Mouse (Mus musculus): ENCODE results near the gene Sobp. TPM values are rescaled to one million over a fixed set of nuclear protein-coding genes. Genes with fewer than 3 reads are reported as not detected.

Gene Sobp
- 0.31 and 0.42 TPM in 2 replicates for total RNA-seq (2012; rRNA removed)

GRCm38 (mm10) chr10:43174326-43175155, at the start of gene Sobp, which contains the start of gene 9030612E09Rik:
Gene Sobp (minus strand): TSS chr10:43174530.
Gene 9030612E09Rik (plus strand): TSS chr10:43174704.
- TF ChIP-seq ZNF384 (IDR thresholded peaks at IDR 0.05; ENCODE audit: low read depth, low read length) (no peak), MAFK (IDR thresholded peaks at IDR 0.05; ENCODE audit: insufficient read depth, low read depth, low read length) (no peak), HCFC1 (IDR thresholded peaks at IDR 0.05; ENCODE audit: borderline replicate concordance, insufficient read depth, low read length) (no peak), ZC3H11A (IDR thresholded peaks at IDR 0.05; ENCODE audit: borderline replicate concordance, low read depth, low read length) (no peak), CHD2 (IDR thresholded peaks at IDR 0.05; ENCODE audit: low read depth, low read length) (no peak)
- Histone ChIP-seq H3K4me1 (ENCODE audit: control insufficient read depth in 2 of 2, insufficient read depth in 2 of 2, low read length in 2 of 2, poor library complexity in 1 of 2) (0 out of 4 replicates have a peak, but pooled peaks cover 0 to 6% of the 10 kb centered on the region in 2 experiments), H3K27ac (ENCODE audit: insufficient read depth, low read depth, low read length, poor library complexity, severe bottlenecking) (no peak within 1 kb of the TSS), H3K4me3 (ENCODE audit: insufficient read depth in 1 of 2, low read depth in 1 of 2, low read length in 2 of 2, poor library complexity in 1 of 2, severe bottlenecking in 1 of 2) (peak within 1 kb of the TSS; percentile 83 to 85), H3K36me3 (ENCODE audit: control insufficient read depth, insufficient read depth, low read length, poor library complexity, severe bottlenecking) (no peaks in the 10 kb centered on the region), H3K9ac (ENCODE audit: insufficient read depth, low read depth, low read length, poor library complexity, severe bottlenecking) (peak within 1 kb of the TSS; percentile 75), H3K9me3 (ENCODE audit: control insufficient read depth, insufficient read depth, low read depth, low read length) (no peaks in the 10 kb centered on the region)
- DNase-seq (ENCODE audit: low read depth, low spot score), result no peak
- in situ Hi-C loops (cut with MboI; ENCODE audit: low sequenced_read_pairs in 2 of 2, unreplicated experiment in 2 of 2), result no loop called here

- Histone ChIP-seq H3K9me3 (ENCODE audit: control insufficient read depth, insufficient read depth, low read depth, low read length) (no peaks in the 10 kb centered on the region), H3K27ac (ENCODE audit: insufficient read depth, low read depth, low read length, poor library complexity, severe bottlenecking) (no peak overlapping the region), H3K36me3 (ENCODE audit: control insufficient read depth, insufficient read depth, low read length, poor library complexity, severe bottlenecking) (no peaks in the 10 kb centered on the region), H3K4me3 (ENCODE audit: insufficient read depth in 1 of 2, low read depth in 1 of 2, low read length in 2 of 2, poor library complexity in 1 of 2, severe bottlenecking in 1 of 2) (no peak overlapping the region), H3K9ac (ENCODE audit: insufficient read depth, low read depth, low read length, poor library complexity, severe bottlenecking) (no peak overlapping the region), H3K4me1 (ENCODE audit: control insufficient read depth in 2 of 2, insufficient read depth in 2 of 2, low read length in 2 of 2, poor library complexity in 1 of 2) (peaks cover 0 to 4% of the 10 kb centered on the region in 2 experiments; a peak in 1 of 4 replicates)
- in situ Hi-C loops (cut with MboI; ENCODE audit: low sequenced_read_pairs in 2 of 2, unreplicated experiment in 2 of 2), result no loop called here
- DNase-seq (ENCODE audit: low read depth, low spot score), result no peak
- TF ChIP-seq HCFC1 (IDR thresholded peaks at IDR 0.05; ENCODE audit: borderline replicate concordance, insufficient read depth, low read length) (no peak), ZNF384 (IDR thresholded peaks at IDR 0.05; ENCODE audit: low read depth, low read length) (no peak), MAFK (IDR thresholded peaks at IDR 0.05; ENCODE audit: insufficient read depth, low read depth, low read length) (no peak), ZC3H11A (IDR thresholded peaks at IDR 0.05; ENCODE audit: borderline replicate concordance, low read depth, low read length) (no peak), CHD2 (IDR thresholded peaks at IDR 0.05; ENCODE audit: low read depth, low read length) (no peak)
Observed at GRCm38 (mm10) chr10:43223391-43223790, 49.1 kb upstream of the Sobp start.

GRCm38 (mm10) chr10:43221659-43222058, 47.3 kb upstream of the Sobp start:
- in situ Hi-C loops (cut with MboI; ENCODE audit: low sequenced_read_pairs in 2 of 2, unreplicated experiment in 2 of 2), result no loop called here
- no peak for TF ChIP-seq MAFK (IDR thresholded peaks at IDR 0.05; ENCODE audit: insufficient read depth, low read depth, low read length)
- no peak for TF ChIP-seq ZC3H11A (IDR thresholded peaks at IDR 0.05; ENCODE audit: borderline replicate concordance, low read depth, low read length)
- no peak for TF ChIP-seq ZNF384 (IDR thresholded peaks at IDR 0.05; ENCODE audit: low read depth, low read length)
- TF ChIP-seq CHD2 (IDR thresholded peaks at IDR 0.05; ENCODE audit: low read depth, low read length), result no peak
- TF ChIP-seq HCFC1 (IDR thresholded peaks at IDR 0.05; ENCODE audit: borderline replicate concordance, insufficient read depth, low read length), result no peak
- Histone ChIP-seq H3K9me3 (ENCODE audit: control insufficient read depth, insufficient read depth, low read depth, low read length) (no peaks in the 10 kb centered on the region), H3K4me1 (ENCODE audit: control insufficient read depth in 2 of 2, insufficient read depth in 2 of 2, low read length in 2 of 2, poor library complexity in 1 of 2) (peaks cover 0 to 2% of the 10 kb centered on the region in 2 experiments; a peak in 1 of 4 replicates), H3K9ac (ENCODE audit: insufficient read depth, low read depth, low read length, poor library complexity, severe bottlenecking) (peak overlapping the region; percentile 79), H3K27ac (ENCODE audit: insufficient read depth, low read depth, low read length, poor library complexity, severe bottlenecking) (peak overlapping the region; percentile 66), H3K4me3 (ENCODE audit: insufficient read depth in 1 of 2, low read depth in 1 of 2, low read length in 2 of 2, poor library complexity in 1 of 2, severe bottlenecking in 1 of 2) (peak overlapping the region; percentile 87 to 94), H3K36me3 (ENCODE audit: control insufficient read depth, insufficient read depth, low read length, poor library complexity, severe bottlenecking) (no peaks in the 10 kb centered on the region)
- DNase-seq (ENCODE audit: low read depth, low spot score), result no peak

- Histone ChIP-seq H3K4me3 (ENCODE audit: insufficient read depth in 1 of 2, low read depth in 1 of 2, low read length in 2 of 2, poor library complexity in 1 of 2, severe bottlenecking in 1 of 2) (peak within 1 kb of the TSS; percentile 87 to 94), H3K9me3 (ENCODE audit: control insufficient read depth, insufficient read depth, low read depth, low read length) (no peaks in the 10 kb centered on the region), H3K9ac (ENCODE audit: insufficient read depth, low read depth, low read length, poor library complexity, severe bottlenecking) (peak within 1 kb of the TSS; percentile 92), H3K4me1 (ENCODE audit: control insufficient read depth in 2 of 2, insufficient read depth in 2 of 2, low read length in 2 of 2, poor library complexity in 1 of 2) (no peaks in the 10 kb centered on the region), H3K36me3 (ENCODE audit: control insufficient read depth, insufficient read depth, low read length, poor library complexity, severe bottlenecking) (no peaks in the 10 kb centered on the region), H3K27ac (ENCODE audit: insufficient read depth, low read depth, low read length, poor library complexity, severe bottlenecking) (peak within 1 kb of the TSS; percentile 66)
- TF ChIP-seq ZNF384 (IDR thresholded peaks at IDR 0.05; ENCODE audit: low read depth, low read length), result no peak
- peak; percentile 77 for TF ChIP-seq HCFC1 (IDR thresholded peaks at IDR 0.05; ENCODE audit: borderline replicate concordance, insufficient read depth, low read length)
- in situ Hi-C loops (cut with MboI; ENCODE audit: low sequenced_read_pairs in 2 of 2, unreplicated experiment in 2 of 2), result no loop called here
- DNase-seq (ENCODE audit: low read depth, low spot score), result peak; percentile 89
Observed at GRCm38 (mm10) chr10:43220910-43221625, 46.7 kb upstream of the Sobp start, which contains the start of gene Pdss2. Gene Pdss2 (plus strand): TSS chr10:43221486.
